Mouse (Mus musculus): Measurements from ENCODE around the gene Dlg2. TPM values are rescaled to one million over a fixed set of nuclear protein-coding genes. Genes with fewer than 3 reads are reported as not detected.

The Dlg2 gene
- polyA plus RNA-seq, 1 experiment, result 0.85 TPM

- Histone ChIP-seq H3K9ac (ENCODE audit: low read depth, poor library complexity, severe bottlenecking) (no peak overlapping the region), H3K27me3 (ENCODE audit: control insufficient read depth, insufficient read depth, low read length, poor library complexity, severe bottlenecking) (no peaks in the 10 kb centered on the region), H3K27ac (ENCODE audit: insufficient read depth, low read length) (no peak overlapping the region), H3K36me3 (ENCODE audit: control insufficient read depth, insufficient read depth, low read length, poor library complexity, severe bottlenecking) (no peaks in the 10 kb centered on the region), H3K4me3 (ENCODE audit: low read depth, low read length) (no peak overlapping the region), H3K4me1 (ENCODE audit: control insufficient read depth, insufficient read depth, low read length) (no peaks in the 10 kb centered on the region), H3K9me3 (replicated peaks; ENCODE audit: control insufficient read depth, insufficient read depth, low read length, poor library complexity, severe bottlenecking) (no peaks in the 10 kb centered on the region)
- TF ChIP-seq EP300 (IDR thresholded peaks at IDR 0.05; ENCODE audit: insufficient read depth, low read depth, low read length) (no peak), POLR2A (IDR thresholded peaks at IDR 0.05; ENCODE audit: insufficient read depth, low read length) (no peak), CTCF (IDR thresholded peaks at IDR 0.05; ENCODE audit: low read depth, low read length) (no peak)
Measured at GRCm38 (mm10) chr7:92439503-92440487, 1963.3 kb downstream of the Dlg2 start.

- Histone ChIP-seq H3K9ac (ENCODE audit: low read depth, poor library complexity, severe bottlenecking) (no peak overlapping the region), H3K27ac (ENCODE audit: insufficient read depth, low read length) (no peak overlapping the region), H3K27me3 (ENCODE audit: control insufficient read depth, insufficient read depth, low read length, poor library complexity, severe bottlenecking) (no peaks in the 10 kb centered on the region), H3K4me1 (ENCODE audit: control insufficient read depth, insufficient read depth, low read length) (no peaks in the 10 kb centered on the region), H3K36me3 (ENCODE audit: control insufficient read depth, insufficient read depth, low read length, poor library complexity, severe bottlenecking) (no peaks in the 10 kb centered on the region), H3K9me3 (replicated peaks; ENCODE audit: control insufficient read depth, insufficient read depth, low read length, poor library complexity, severe bottlenecking) (no peaks in the 10 kb centered on the region), H3K4me3 (ENCODE audit: low read depth, low read length) (no peak overlapping the region)
- TF ChIP-seq POLR2A (IDR thresholded peaks at IDR 0.05; ENCODE audit: insufficient read depth, low read length) (no peak), EP300 (IDR thresholded peaks at IDR 0.05; ENCODE audit: insufficient read depth, low read depth, low read length) (no peak)
Measured at GRCm38 (mm10) chr7:92441611-92442010, 1965.1 kb downstream of the Dlg2 start.

- Histone ChIP-seq H3K27ac (ENCODE audit: insufficient read depth, low read length) (no peak overlapping the region), H3K9me3 (replicated peaks; ENCODE audit: control insufficient read depth, insufficient read depth, low read length, poor library complexity, severe bottlenecking) (no peaks in the 10 kb centered on the region), H3K36me3 (ENCODE audit: control insufficient read depth, insufficient read depth, low read length, poor library complexity, severe bottlenecking) (no peaks in the 10 kb centered on the region), H3K4me1 (ENCODE audit: control insufficient read depth, insufficient read depth, low read length) (no peaks in the 10 kb centered on the region), H3K4me3 (ENCODE audit: low read depth, low read length) (no peak overlapping the region), H3K9ac (ENCODE audit: low read depth, poor library complexity, severe bottlenecking) (no peak overlapping the region), H3K27me3 (ENCODE audit: control insufficient read depth, insufficient read depth, low read length, poor library complexity, severe bottlenecking) (no peaks in the 10 kb centered on the region)
- TF ChIP-seq EP300 (IDR thresholded peaks at IDR 0.05; ENCODE audit: insufficient read depth, low read depth, low read length), result no peak
- no peak for TF ChIP-seq CTCF (IDR thresholded peaks at IDR 0.05; ENCODE audit: low read depth, low read length)
- TF ChIP-seq POLR2A (IDR thresholded peaks at IDR 0.05; ENCODE audit: insufficient read depth, low read length), result no peak
Measured at GRCm38 (mm10) chr7:92442082-92442481, 1965.6 kb downstream of the Dlg2 start.

- no peaks in the 10 kb centered on the region; the same call in 1 of the 2 replicates for H3K27me3 ChIP-seq (ENCODE audit: control insufficient read depth, insufficient read depth, low read length, poor library complexity, severe bottlenecking)
- H3K27ac ChIP-seq (ENCODE audit: insufficient read depth, low read length), result no peak overlapping the region
- H3K36me3 ChIP-seq (ENCODE audit: control insufficient read depth, insufficient read depth, low read length, poor library complexity, severe bottlenecking), result no peaks in the 10 kb centered on the region
- H3K9me3 ChIP-seq (replicated peaks; ENCODE audit: control insufficient read depth, insufficient read depth, low read length, poor library complexity, severe bottlenecking), result no peaks in the 10 kb centered on the region
- H3K4me1 ChIP-seq (ENCODE audit: control insufficient read depth, insufficient read depth, low read length), result no peaks in the 10 kb centered on the region
- H3K4me3 ChIP-seq (ENCODE audit: low read depth, low read length), result no peak overlapping the region
- no peak overlapping the region for H3K9ac ChIP-seq (ENCODE audit: low read depth, poor library complexity, severe bottlenecking)
- TF ChIP-seq EP300 (IDR thresholded peaks at IDR 0.05; ENCODE audit: insufficient read depth, low read depth, low read length), result no peak
- no peak for TF ChIP-seq POLR2A (IDR thresholded peaks at IDR 0.05; ENCODE audit: insufficient read depth, low read length)
- TF ChIP-seq CTCF (IDR thresholded peaks at IDR 0.05; ENCODE audit: low read depth, low read length), result no peak
Measured at GRCm38 (mm10) chr7:92447938-92448337, 1971.5 kb downstream of the Dlg2 start.

GRCm38 (mm10) chr7:92448782-92449575 is 1972.5 kb downstream of the Dlg2 start:
- no peak overlapping the region for H3K9ac ChIP-seq (ENCODE audit: low read depth, poor library complexity, severe bottlenecking)
- H3K9me3 ChIP-seq (replicated peaks; ENCODE audit: control insufficient read depth, insufficient read depth, low read length, poor library complexity, severe bottlenecking), result no peaks in the 10 kb centered on the region
- H3K4me3 ChIP-seq (ENCODE audit: low read depth, low read length), result no peak overlapping the region
- no peaks in the 10 kb centered on the region for H3K36me3 ChIP-seq (ENCODE audit: control insufficient read depth, insufficient read depth, low read length, poor library complexity, severe bottlenecking)
- H3K27me3 ChIP-seq (ENCODE audit: control insufficient read depth, insufficient read depth, low read length, poor library complexity, severe bottlenecking), result no peaks in the 10 kb centered on the region; the same call in 1 of the 2 replicates
- TF ChIP-seq EP300 (IDR thresholded peaks at IDR 0.05; ENCODE audit: insufficient read depth, low read depth, low read length) (no peak), POLR2A (IDR thresholded peaks at IDR 0.05; ENCODE audit: insufficient read depth, low read length) (no peak), CTCF (IDR thresholded peaks at IDR 0.05; ENCODE audit: low read depth, low read length) (no peak)
- no peak overlapping the region for H3K27ac ChIP-seq (ENCODE audit: insufficient read depth, low read length)
- H3K4me1 ChIP-seq (ENCODE audit: control insufficient read depth, insufficient read depth, low read length), result no peaks in the 10 kb centered on the region

Data from ES-Bruce4 (cell line).